Mouse (Mus musculus) pancreas, adult 10 weeks (tissue): ENCODE data around the gene Usp49. TPM values are rescaled to one million over a fixed set of nuclear protein-coding genes. Genes with fewer than 3 reads are reported as not detected.

Experiments
- polyA plus RNA-seq: library from polyadenylated mRNA; stranded (reverse); fragments of 350-450 nt; fragmentation: Illumina TruSeq; extraction: RNeasy Lipid Tissue Mini Kit (QIAGEN cat#74804); gene quantifications from one replicate; pipeline ENCODE4 v1.2.3, GENCODE M21; 2015; ENCODE audit warnings: low read depth, low replicate concordance; ENCODE audit not compliant: insufficient read depth

The Usp49 gene
- polyA plus RNA-seq: 1.1 TPM

GRCm38 (mm10) chr17:47630678-47631065, at the start of gene Usp49:
Gene Usp49, plus strand, starts transcription at chr17:47630690.

GRCm38 (mm10) chr17:47610849-47611660, 19.4 kb upstream of the Usp49 start, which contains the start of the genes Bysl, Med20 and Gm20517:
Gene Bysl, minus strand, starts transcription at chr17:47611492.
Gene Med20, plus strand, starts transcription at chr17:47611582.
Gene Gm20517, plus strand, starts transcription at chr17:47611589.

DNA sequence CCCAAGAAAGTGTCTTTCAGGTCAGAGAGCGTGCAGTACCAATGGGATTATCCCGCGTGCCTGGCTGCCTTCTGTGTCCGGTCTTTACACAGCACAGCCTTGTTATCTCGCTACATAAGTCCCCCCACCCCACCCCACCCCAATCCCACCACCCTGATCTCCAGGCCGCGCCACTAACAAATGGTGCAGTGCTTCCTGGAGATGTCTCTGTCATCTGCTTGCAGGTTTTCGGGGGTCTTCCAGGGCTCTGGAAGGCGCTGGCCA, 57.8 kb downstream of the Usp49 start, which contains the start of gene Tomm6:
Tomm6 (minus strand) TSS at position 43 of the 264 bp plus-strand sequence.

DNA sequence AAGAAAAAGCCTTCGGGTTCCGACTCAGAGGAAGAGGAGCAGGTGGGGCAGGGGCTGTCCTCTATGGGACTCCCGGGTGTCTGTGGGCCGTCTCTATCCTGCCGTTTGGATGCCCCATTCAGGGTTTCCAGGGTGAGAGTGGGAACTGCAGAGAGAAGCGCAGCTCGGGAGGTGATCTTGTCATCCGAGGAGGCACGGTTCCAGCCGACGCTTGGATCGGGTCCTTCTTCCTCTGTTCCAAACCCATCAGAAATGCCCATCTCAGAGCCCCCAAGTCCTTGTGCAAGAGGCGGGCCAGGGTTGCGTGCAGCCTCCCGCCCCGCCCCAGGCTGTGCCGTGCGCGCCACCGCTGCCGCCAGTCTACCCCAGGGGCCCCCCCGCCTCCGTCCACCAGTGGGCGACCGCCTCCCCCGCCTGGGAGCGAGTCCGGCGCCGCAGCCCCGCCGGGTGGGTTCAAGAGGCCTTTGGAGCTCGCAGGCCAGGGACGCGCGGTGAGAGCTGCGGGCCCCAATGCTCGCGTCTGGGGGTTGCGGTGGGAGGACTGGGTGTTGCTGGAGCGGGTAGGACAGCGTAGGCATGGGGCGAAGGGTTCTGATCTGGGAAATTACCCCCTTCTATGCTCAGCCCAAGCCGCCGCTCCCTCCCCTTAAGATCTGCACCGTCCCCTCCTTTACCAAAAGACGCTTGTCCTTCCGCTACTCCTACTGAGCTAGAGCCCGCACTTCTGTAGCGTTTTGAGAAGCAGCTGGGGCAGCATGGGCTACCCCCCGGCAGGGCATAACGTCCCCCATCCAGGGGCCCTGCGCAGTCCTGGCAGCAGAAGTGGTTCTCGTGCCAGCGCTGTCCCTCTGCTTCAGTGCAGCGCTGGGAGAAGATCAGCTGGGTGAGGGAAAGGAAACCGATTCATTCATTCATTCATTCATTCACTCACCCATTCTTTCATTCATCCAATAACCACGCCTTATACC, 58.4 kb downstream of the Usp49 start, which contains the start of gene Frs3:
Frs3 (plus strand) TSS at position 423 of the 968 bp plus-strand sequence.

DNA sequence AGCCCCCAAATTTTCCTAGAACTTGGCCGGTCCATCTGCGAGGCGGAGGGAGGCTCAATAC, 63.8 kb downstream of the Usp49 start, which contains the start of gene Gm21981:
Gm21981 (minus strand) TSS at position 14 of the 61 bp plus-strand sequence.

GRCm38 (mm10) chr17:47694503-47695336, 64.2 kb downstream of the Usp49 start, which contains the start of gene Prickle4:
Gene Prickle4, minus strand, starts transcription at chr17:47694736.

GRCm38 (mm10) chr17:47726566-47726965, 96.1 kb downstream of the Usp49 start, which contains the start of gene Pgc:
Gene Pgc, plus strand, starts transcription at chr17:47726842.

Other genes with a start within 250 kb of the Usp49 start
- gene Guca1b, start 245.3 kb upstream of the Usp49 start, polyA plus RNA-seq: not detected
- 1.7 TPM for gene Guca1a, start 230.1 kb upstream of the Usp49 start, polyA plus RNA-seq
- 4.6 TPM for gene AI661453, start 194.1 kb upstream of the Usp49 start, polyA plus RNA-seq
- not detected for gene 1700001C19Rik, start 193.3 kb upstream of the Usp49 start, polyA plus RNA-seq
- 7.5 TPM for gene Taf8, start 128.4 kb upstream of the Usp49 start, polyA plus RNA-seq
- gene Ccnd3, start 125.6 kb upstream of the Usp49 start, polyA plus RNA-seq: 26.9 TPM
- gene Bysl, start 19.2 kb upstream of the Usp49 start, polyA plus RNA-seq: 2.4 TPM
- 12.8 TPM for gene Med20, start 19.1 kb upstream of the Usp49 start, polyA plus RNA-seq
- not detected for gene Gm20517, start 19.1 kb upstream of the Usp49 start, polyA plus RNA-seq
- 71.8 TPM for gene Tomm6, start 57.7 kb downstream of the Usp49 start, polyA plus RNA-seq
- 1.5 TPM for gene Frs3, start 58.3 kb downstream of the Usp49 start, polyA plus RNA-seq
- 0.42 TPM for gene Gm21981, start 63.8 kb downstream of the Usp49 start, polyA plus RNA-seq
- gene Prickle4, start 64.0 kb downstream of the Usp49 start, polyA plus RNA-seq: 2.3 TPM
- gene Pgc, start 96.2 kb downstream of the Usp49 start, polyA plus RNA-seq: not detected
- 3.0 TPM for gene Tfeb, start 106.3 kb downstream of the Usp49 start, polyA plus RNA-seq
- 1.0 TPM for gene Mdfi, start 204.0 kb downstream of the Usp49 start, polyA plus RNA-seq